Mouse (Mus musculus): ENCODE results near the gene Map4k3.

The Map4k3 gene

GRCm38 (mm10) chr17:80729080-80729749 is 930 bp upstream of the Map4k3 start:
- DNase-seq: no peak

- DNase-seq: peak; percentile 61
Observed at GRCm38 (mm10) chr17:80727341-80727951, 839 bp downstream of the Map4k3 start.

- peak; percentile 54 for DNase-seq
Observed at GRCm38 (mm10) chr17:80726821-80727220, 1.5 kb downstream of the Map4k3 start.

GRCm38 (mm10) chr17:80723092-80723491 is 5.2 kb downstream of the Map4k3 start:
- no peak for DNase-seq

GRCm38 (mm10) chr17:80721670-80722069 is 6.6 kb downstream of the Map4k3 start:
- no peak for DNase-seq

- DNase-seq: no peak
Observed at GRCm38 (mm10) chr17:80719309-80719708, 9.0 kb downstream of the Map4k3 start.

- DNase-seq: no peak
Observed at GRCm38 (mm10) chr17:80718243-80718642, 10.0 kb downstream of the Map4k3 start.

GRCm38 (mm10) chr17:80713588-80713987 is 14.7 kb downstream of the Map4k3 start:
- DNase-seq: no peak

GRCm38 (mm10) chr17:80709921-80710838 is 18.1 kb downstream of the Map4k3 start:
- DNase-seq: peak; percentile 67

- DNase-seq: no peak
Observed at GRCm38 (mm10) chr17:80708803-80709202, 19.5 kb downstream of the Map4k3 start.

- no peak for DNase-seq
Observed at GRCm38 (mm10) chr17:80707176-80707575, 21.1 kb downstream of the Map4k3 start.

- no peak for DNase-seq
Observed at GRCm38 (mm10) chr17:80706608-80707007, 21.7 kb downstream of the Map4k3 start.

- DNase-seq: no peak
Observed at GRCm38 (mm10) chr17:80701687-80702086, 26.6 kb downstream of the Map4k3 start.

GRCm38 (mm10) chr17:80698930-80699329 is 29.4 kb downstream of the Map4k3 start:
- no peak for DNase-seq

GRCm38 (mm10) chr17:80698191-80698901 is 29.9 kb downstream of the Map4k3 start:
- no peak for DNase-seq

- DNase-seq: no peak
Observed at GRCm38 (mm10) chr17:80696956-80697355, 31.3 kb downstream of the Map4k3 start.

GRCm38 (mm10) chr17:80696210-80696609 is 32.1 kb downstream of the Map4k3 start:
- DNase-seq: no peak

- DNase-seq: no peak
Observed at GRCm38 (mm10) chr17:80693707-80694106, 34.6 kb downstream of the Map4k3 start.

- no peak for DNase-seq
Observed at GRCm38 (mm10) chr17:80692183-80692582, 36.1 kb downstream of the Map4k3 start.

GRCm38 (mm10) chr17:80688701-80689100 is 39.6 kb downstream of the Map4k3 start:
- DNase-seq: no peak

- no peak for DNase-seq
Observed at GRCm38 (mm10) chr17:80686066-80686465, 42.2 kb downstream of the Map4k3 start.

GRCm38 (mm10) chr17:80683821-80684576 is 44.3 kb downstream of the Map4k3 start:
- DNase-seq: no peak
